Mouse (Mus musculus) cerebellum, adult 2 months (tissue): Measurements from ENCODE around the gene Mkrn1. TPM values are rescaled to one million over a fixed set of nuclear protein-coding genes. Genes with fewer than 3 reads are reported as not detected.
"Not testable (repeated sequence)": the region's sequence is repeated elsewhere in the genome, so short reads cannot be mapped to it uniquely, and the experiment has no call there.

Source experiments
- DNase-seq, 2 experiments: peaks; one replicate each; pipeline ENCODE4 v3.0.0; 2021
- H3K27ac ChIP-seq: fragments of 200-500 bp; 2 replicates; pipeline ENCODE4 v1.5.1; 2012; ENCODE audit warnings: low read length, control low read depth, inconsistent platforms; ENCODE audit not compliant: insufficient read depth
- H3K27me3 ChIP-seq: fragments of 200-500 bp; 2 replicates; pipeline ENCODE4 v1.6.1; 2012; ENCODE audit warnings: inconsistent platforms, mild to moderate bottlenecking, low read length, moderate library complexity; ENCODE audit not compliant: control insufficient read depth, insufficient read depth
- H3K4me1 ChIP-seq: fragments of 200-500 bp; 2 replicates; pipeline ENCODE4 v1.6.1; 2011; ENCODE audit warnings: low read length; ENCODE audit not compliant: control insufficient read depth, insufficient read depth
- H3K4me3 ChIP-seq: fragments of 200-500 bp; replicated peaks from 2 replicates; pipeline ENCODE3; 2011; ENCODE audit warnings: mild to moderate bottlenecking, low read depth, low read length, control low read depth; ENCODE audit not compliant: insufficient read depth
- CTCF ChIP-seq: fragments of 200-500 bp; IDR thresholded peaks from 2 replicates; pipeline ENCODE4 v1.5.1; 2011; ENCODE audit warnings: low read depth, mild to moderate bottlenecking, control low read depth, low read length, moderate library complexity, borderline replicate concordance; ENCODE audit not compliant: insufficient read depth
- POLR2A ChIP-seq: fragments of 200-500 bp; IDR thresholded peaks from 2 replicates; pipeline ENCODE4 v1.6.1; 2011; ENCODE audit warnings: low read length, control low read depth, borderline replicate concordance; ENCODE audit not compliant: insufficient read depth
- WGBS: fragments of 180-500 bp; shearing (Covaris S2); methylation state at CpG from one replicate; pipeline ENCODE4 v1.1.7; 2018; 5-methylcytosine and 5-hydroxymethylcytosine counted together
- polyA plus RNA-seq: library from polyadenylated mRNA; depleted of rRNA; stranded (reverse); fragments of >200 nt; gene quantifications from 2 replicates; pipeline ENCODE4 v1.2.3, GENCODE M21; 2012; rRNA removed

Mkrn1 gene
- polyA plus RNA-seq, 1 experiment: 137 TPM

GRCm38 (mm10) chr6:39373301-39373955 lies 46.8 kb downstream of the Mkrn1 start:
- no peak for TF ChIP-seq POLR2A
- TF ChIP-seq CTCF: no peak
- 94% methylated on average over 4 of the region's 4 CpGs for WGBS

GRCm38 (mm10) chr6:39372727-39373126 lies 47.5 kb downstream of the Mkrn1 start:
- no peak for TF ChIP-seq POLR2A
- no peak for TF ChIP-seq CTCF
- WGBS: 68% methylated on average over 7 of the region's 7 CpGs
- Histone ChIP-seq H3K27ac (no peak overlapping the region), H3K27me3 (no peaks in the 10 kb centered on the region), H3K4me3 (no peak overlapping the region), H3K4me1 (peaks cover 5% of the 10 kb centered on the region)
- no peak for DNase-seq

More at GRCm38 (mm10) chr6:39373301-39373955, 46.8 kb downstream of the Mkrn1 start:
- H3K27me3 ChIP-seq: no peaks in the 10 kb centered on the region
- no peak for DNase-seq
- no peak overlapping the region for H3K4me3 ChIP-seq
- H3K4me1 ChIP-seq: peaks cover 5% of the 10 kb centered on the region
- no peak overlapping the region for H3K27ac ChIP-seq

- no peaks in the 10 kb centered on the region for H3K27me3 ChIP-seq
- TF ChIP-seq CTCF (no peak), POLR2A (no peak)
- peaks cover 5% of the 10 kb centered on the region for H3K4me1 ChIP-seq
- H3K4me3 ChIP-seq: no peak overlapping the region
- no peak overlapping the region for H3K27ac ChIP-seq
- no peak for DNase-seq
Observed at GRCm38 (mm10) chr6:39372042-39372441, 48.2 kb downstream of the Mkrn1 start.

- DNase-seq: no peak
- 68% methylated on average over 3 of the region's 3 CpGs for WGBS
- TF ChIP-seq CTCF (no peak), POLR2A (no peak)
- Histone ChIP-seq H3K27ac (no peak overlapping the region), H3K4me1 (no peaks in the 10 kb centered on the region; the same call in 1 of the 2 replicates), H3K4me3 (no peak overlapping the region), H3K27me3 (no peaks in the 10 kb centered on the region)
Observed at GRCm38 (mm10) chr6:39369631-39370030, 50.6 kb downstream of the Mkrn1 start.

GRCm38 (mm10) chr6:39362684-39363083 lies 57.6 kb downstream of the Mkrn1 start:
- H3K4me3 ChIP-seq: no peak overlapping the region
- DNase-seq: no peak
- H3K27ac ChIP-seq: no peak overlapping the region
- no peaks in the 10 kb centered on the region for H3K4me1 ChIP-seq
- WGBS: 96% methylated on average over 2 of the region's 2 CpGs
- no peak for TF ChIP-seq POLR2A
- TF ChIP-seq CTCF: no peak
- H3K27me3 ChIP-seq: no peaks in the 10 kb centered on the region

GRCm38 (mm10) chr6:39359207-39359606 lies 61.1 kb downstream of the Mkrn1 start:
- DNase-seq, H3K4me1 ChIP-seq, H3K27me3 ChIP-seq, H3K4me3 ChIP-seq, H3K27ac ChIP-seq: not testable (repeated sequence)
- 94% methylated on average over 9 of the region's 9 CpGs for WGBS

GRCm38 (mm10) chr6:39348946-39349345 lies 71.3 kb downstream of the Mkrn1 start:
- Histone ChIP-seq H3K4me3 (no peak overlapping the region), H3K27ac (no peak overlapping the region), H3K4me1 (no peaks in the 10 kb centered on the region), H3K27me3 (no peaks in the 10 kb centered on the region)
- no peak for DNase-seq
- WGBS: 67% methylated on average over 6 of the region's 6 CpGs
- TF ChIP-seq CTCF (no peak), POLR2A (no peak)

- WGBS: 52% methylated on average over 4 of the region's 4 CpGs
- no peak overlapping the region for H3K27ac ChIP-seq
- H3K4me1 ChIP-seq: no peaks in the 10 kb centered on the region
- no peak for TF ChIP-seq POLR2A
- TF ChIP-seq CTCF: no peak
- H3K27me3 ChIP-seq: no peaks in the 10 kb centered on the region
- no peak overlapping the region for H3K4me3 ChIP-seq
- no peak for DNase-seq
Observed at GRCm38 (mm10) chr6:39347880-39348814, 72.1 kb downstream of the Mkrn1 start.

Other genes with a start within 250 kb of the Mkrn1 start
- gene Kdm7a, start 213.7 kb downstream of the Mkrn1 start, polyA plus RNA-seq: 15.4 and 16.0 TPM in 2 replicates
- 26.2 and 27.8 TPM in 2 replicates for gene Slc37a3, start 42.8 kb downstream of the Mkrn1 start, polyA plus RNA-seq
- 0.15 and 0.21 TPM in 2 replicates for gene Rab19, start 39.3 kb downstream of the Mkrn1 start, polyA plus RNA-seq
- gene Dennd2a, start 137.4 kb upstream of the Mkrn1 start, polyA plus RNA-seq: 12.3 and 13.5 TPM in 2 replicates
- gene Adck2, start 153.4 kb upstream of the Mkrn1 start, polyA plus RNA-seq: 30.2 and 33.2 TPM in 2 replicates
- gene Gm42420, start 165.3 kb upstream of the Mkrn1 start, polyA plus RNA-seq: 0.72 and 0.95 TPM in 2 replicates
- 315 and 319 TPM in 2 replicates for gene Ndufb2, start 172.1 kb upstream of the Mkrn1 start, polyA plus RNA-seq